Mouse (Mus musculus): Measurements from ENCODE around the gene Apobr.

- TF ChIP-seq CTCF (IDR thresholded peaks at IDR 0.05; ENCODE audit: borderline replicate concordance, insufficient read depth, low read depth, low read length) (no peak), POLR2A (IDR thresholded peaks at IDR 0.05; ENCODE audit: borderline replicate concordance, insufficient read depth, low read length) (no peak)
Observed at GRCm38 (mm10) chr7:126628111-126628510, 43.4 kb downstream of the Apobr start.
